Mouse (Mus musculus) urinary bladder, postnatal 14 days (tissue): Measurements from ENCODE around the gene Gm2001.
"Not testable (repeated sequence)": the region's sequence is repeated elsewhere in the genome, so short reads cannot be mapped to it uniquely, and the experiment has no call there.

ENCODE experiments used
- DNase-seq: peaks from one replicate; pipeline ENCODE4 v3.0.0; 2021; ENCODE audit warnings: low spot score

The Gm2001 gene

GRCm38 (mm10) chr12:87842239-87842638 lies at the start of gene Gm2001:
Gene Gm2001, minus strand, starts transcription at chr12:87842339.
- DNase-seq = not testable (repeated sequence)

- not testable (repeated sequence) for DNase-seq
Observed at GRCm38 (mm10) chr12:87873772-87874171, 31.6 kb upstream of the Gm2001 start, which contains the start of gene Gm2016. Gene Gm2016, plus strand, starts transcription at chr12:87874072.

- not testable (repeated sequence) for DNase-seq
Observed at GRCm38 (mm10) chr12:87864048-87864447, 21.9 kb upstream of the Gm2001 start.

- DNase-seq = not testable (repeated sequence)
Observed at GRCm38 (mm10) chr12:87863638-87864037, 21.5 kb upstream of the Gm2001 start.

- not testable (repeated sequence) for DNase-seq
Observed at GRCm38 (mm10) chr12:87861740-87862692, 19.9 kb upstream of the Gm2001 start.

GRCm38 (mm10) chr12:87856067-87856466 lies 13.9 kb upstream of the Gm2001 start:
- not testable (repeated sequence) for DNase-seq

GRCm38 (mm10) chr12:87850657-87851056 lies 8.5 kb upstream of the Gm2001 start:
- not testable (repeated sequence) for DNase-seq

GRCm38 (mm10) chr12:87816277-87816676 lies 25.9 kb downstream of the Gm2001 start, which contains the start of gene BB287469:
Gene BB287469, plus strand, starts transcription at chr12:87816577.
- not testable (repeated sequence) for DNase-seq

GRCm38 (mm10) chr12:87797971-87798370 lies 44.2 kb downstream of the Gm2001 start:
- not testable (repeated sequence) for DNase-seq

- not testable (repeated sequence) for DNase-seq
Observed at GRCm38 (mm10) chr12:87795212-87795611, 46.9 kb downstream of the Gm2001 start, which contains the start of gene Gm21936. Gene Gm21936, plus strand, starts transcription at chr12:87795512.
